Mouse (Mus musculus): ENCODE data around the gene Gm9837.

DNA sequence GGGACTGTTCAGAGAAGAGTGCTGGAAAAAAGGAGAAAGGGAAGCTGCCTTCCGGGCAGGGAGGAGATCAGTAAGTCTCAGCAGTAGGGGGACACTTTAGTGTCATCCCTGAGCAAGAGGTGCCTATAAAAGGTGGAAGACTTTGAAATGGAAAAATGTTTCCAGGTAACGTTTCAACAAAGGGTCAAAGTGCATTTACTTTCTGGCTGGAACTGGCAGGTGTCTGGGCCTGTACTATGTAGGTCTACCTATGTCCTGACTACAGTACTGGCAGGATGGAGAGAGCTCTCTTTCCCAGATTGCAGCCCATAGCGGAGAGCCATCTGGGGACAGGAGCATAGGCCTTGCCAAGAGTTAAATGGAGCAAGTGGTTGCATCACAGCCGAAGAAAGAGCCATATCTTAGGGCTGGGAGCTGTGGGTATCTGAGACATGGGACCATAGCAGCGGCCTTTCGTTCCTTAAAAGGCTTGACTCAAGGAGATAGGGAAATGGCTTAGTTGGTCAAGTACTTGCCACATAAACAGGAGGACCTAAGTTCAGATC, 44.5 kb downstream of the Gm9837 start:
- TF ChIP-seq CTCF (IDR thresholded peaks at IDR 0.05) (no peak), EP300 (IDR thresholded peaks at IDR 0.05) (no peak)
